Mouse (Mus musculus): Measurements from ENCODE around the gene Inpp5k. TPM values are rescaled to one million over a fixed set of nuclear protein-coding genes. Genes with fewer than 3 reads are reported as not detected.

Inpp5k gene
- total RNA-seq, 1 experiment from 2014 or later, result 68.4 TPM

Other genes with a start within 250 kb of the Inpp5k start
- gene Serpinf1, start 208.3 kb upstream of the Inpp5k start, total RNA-seq (2017), result not detected in 3 replicates
- gene Serpinf2, start 191.4 kb upstream of the Inpp5k start, total RNA-seq (2017), result 0.19 TPM in 1 of 3 replicates, not detected in the others
- gene Wdr81, start 176.3 kb upstream of the Inpp5k start, total RNA-seq (2017), result 15.9 to 17.9 TPM (median 16.5 TPM) in 3 replicates
- 1.0 to 8.1 TPM (median 1.3 TPM) in 3 replicates for gene Tlcd2, start 169.3 kb upstream of the Inpp5k start, total RNA-seq (2017)
- gene Prpf8, start 144.2 kb upstream of the Inpp5k start, total RNA-seq (2017), result 65.5 to 114 TPM (median 72.0 TPM) in 3 replicates
- gene Rilp, start 120.9 kb upstream of the Inpp5k start, total RNA-seq (2017), result 3.7 to 7.0 TPM (median 4.9 TPM) in 3 replicates
- 1.6 TPM in 2 of 3 replicates, not detected in the other for gene Scarf1, start 117.4 kb upstream of the Inpp5k start, total RNA-seq (2017)
- gene Slc43a2, start 99.3 kb upstream of the Inpp5k start, total RNA-seq (2017), result 33.3 to 44.2 TPM (median 36.6 TPM) in 3 replicates
- 113 to 174 TPM (median 147 TPM) in 3 replicates for gene Pitpna, start 42.9 kb upstream of the Inpp5k start, total RNA-seq (2017)
- 93.0 to 115 TPM (median 97.0 TPM) in 3 replicates for gene Myo1c, start 19.5 kb downstream of the Inpp5k start, total RNA-seq (2017)
- gene Crk, start 48.3 kb downstream of the Inpp5k start, total RNA-seq (2017), result 101 to 126 TPM (median 121 TPM) in 3 replicates
- gene Ywhae, start 101.9 kb downstream of the Inpp5k start, total RNA-seq (2017), result 136 to 226 TPM (median 205 TPM) in 3 replicates
- not detected in 3 replicates for gene Doc2b, start 165.1 kb downstream of the Inpp5k start, total RNA-seq (2017)